Mouse (Mus musculus): Measurements from ENCODE around the gene Nr1h4.

- TF ChIP-seq POLR2A (IDR thresholded peaks at IDR 0.05; ENCODE audit: borderline replicate concordance, extremely low read depth, low read depth, low read length) = no peak
- no peak for TF ChIP-seq CTCF (IDR thresholded peaks at IDR 0.05; ENCODE audit: insufficient read depth, low read length)
Observed at GRCm38 (mm10) chr10:89470596-89471353, 62.6 kb downstream of the Nr1h4 start.

Data from lung, adult 2 months (tissue).